Mouse (Mus musculus) frontal cortex, postnatal 36 days (tissue): ENCODE data around the gene Krt34.

ENCODE experiments used
- DNase-seq, 2 experiments: peaks; one replicate each; pipeline ENCODE4 v3.0.0; 2022; ENCODE audit warnings: low spot score in 2 of 2

The Krt34 gene

DNA sequence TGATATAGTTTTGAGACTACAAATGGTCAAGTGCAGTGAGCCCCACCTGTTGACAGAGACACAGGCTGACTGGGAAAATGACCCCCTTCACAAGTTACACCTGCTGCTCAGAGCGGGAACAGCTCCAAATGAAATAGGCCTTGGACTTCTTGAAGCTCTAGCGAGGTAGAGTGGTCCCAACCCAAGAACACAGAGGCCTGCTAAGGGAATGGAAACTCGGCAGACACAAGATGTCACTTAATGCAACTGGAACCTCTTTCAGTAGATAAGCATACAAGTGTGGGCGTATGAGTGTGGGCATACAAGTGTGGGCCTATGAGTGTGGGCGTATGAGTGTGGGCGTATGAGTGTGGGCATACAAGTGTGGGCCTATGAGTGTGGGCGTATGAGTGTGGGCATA lies 42.3 kb downstream of the Krt34 start:
- no peak for DNase-seq

- DNase-seq = no peak
Measured at GRCm38 (mm10) chr11:99994384-99994661, 47.0 kb downstream of the Krt34 start.

GRCm38 (mm10) chr11:99993620-99994383 lies 47.6 kb downstream of the Krt34 start, which contains the start of gene Krtap17-1:
Krtap17-1 (minus strand) TSS chr11:99993994.
- DNase-seq = no peak

DNA sequence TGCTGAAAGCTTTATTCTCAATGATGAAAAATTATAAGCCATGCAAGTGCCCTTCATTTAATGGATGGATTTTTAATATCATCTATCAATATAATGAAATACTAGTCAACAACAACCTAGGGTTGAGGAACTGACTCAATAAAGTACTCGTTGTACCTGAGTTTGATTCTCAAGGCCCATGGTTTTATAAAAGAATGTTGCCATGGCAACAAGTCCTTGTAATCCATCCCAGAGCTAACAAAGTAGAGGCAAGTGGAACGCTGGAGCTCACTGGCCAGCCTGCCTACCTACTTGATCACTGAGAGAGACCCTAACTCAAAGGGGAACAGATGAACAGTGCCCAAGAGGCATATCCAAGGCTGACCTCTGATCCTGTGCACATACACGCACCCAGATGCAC lies 50.8 kb downstream of the Krt34 start:
- DNase-seq = no peak

DNA sequence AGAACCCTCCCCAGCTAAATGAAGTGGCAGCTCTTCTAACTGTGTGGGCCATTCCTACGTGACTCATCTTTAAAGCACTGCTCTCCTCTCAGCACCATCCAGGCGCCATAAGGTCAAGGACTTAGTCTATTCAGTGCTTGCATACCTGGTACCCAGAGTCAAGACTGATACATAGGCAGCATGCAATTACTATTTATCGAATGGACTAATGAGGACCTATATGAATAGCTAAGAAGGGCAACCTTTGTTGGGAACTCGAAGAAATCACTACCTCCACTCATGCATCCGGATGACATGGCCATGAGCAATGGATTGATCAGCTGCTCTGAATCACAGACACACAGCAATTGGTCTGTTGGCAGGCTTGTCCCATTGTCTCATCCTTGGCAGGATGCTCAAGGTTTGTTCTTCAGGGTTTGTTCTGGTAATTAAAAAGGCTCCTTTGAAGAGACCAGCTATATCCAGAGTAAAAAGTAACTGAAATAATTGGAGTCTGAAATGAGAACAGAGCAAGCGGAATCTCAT lies 51.4 kb downstream of the Krt34 start:
- no peak for DNase-seq

GRCm38 (mm10) chr11:99988530-99988929 lies 52.8 kb downstream of the Krt34 start:
- no peak for DNase-seq
